Mouse (Mus musculus): ENCODE measurements at regions not wholly inside any gene's neighbourhood (a gene's known extent, or its start where the extent isn't known, plus 50 kb on each side); places are given as distances from the start of the nearest gene placed in this dataset.

DNA sequence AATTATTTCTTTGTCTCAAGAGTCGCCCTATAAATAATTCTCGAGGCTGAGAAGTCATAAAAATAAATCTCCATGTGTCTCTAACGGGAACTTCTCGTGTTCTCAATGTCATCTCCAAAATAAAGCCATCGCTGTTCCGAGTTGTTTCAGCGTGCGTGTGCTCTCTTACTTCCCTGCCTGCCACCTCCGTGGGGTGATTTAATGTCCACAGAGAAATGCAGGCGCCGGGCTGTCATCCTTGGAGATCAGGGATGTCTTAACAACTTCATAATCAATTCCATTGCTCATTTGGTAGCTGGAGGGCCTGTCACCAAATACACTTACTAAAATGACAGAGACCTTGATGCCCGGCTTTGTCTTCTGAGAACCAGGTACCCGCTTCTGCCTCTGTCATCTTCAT, 161.8 kb downstream of the Pmp22 start:
- no peak for DNase-seq

DNA sequence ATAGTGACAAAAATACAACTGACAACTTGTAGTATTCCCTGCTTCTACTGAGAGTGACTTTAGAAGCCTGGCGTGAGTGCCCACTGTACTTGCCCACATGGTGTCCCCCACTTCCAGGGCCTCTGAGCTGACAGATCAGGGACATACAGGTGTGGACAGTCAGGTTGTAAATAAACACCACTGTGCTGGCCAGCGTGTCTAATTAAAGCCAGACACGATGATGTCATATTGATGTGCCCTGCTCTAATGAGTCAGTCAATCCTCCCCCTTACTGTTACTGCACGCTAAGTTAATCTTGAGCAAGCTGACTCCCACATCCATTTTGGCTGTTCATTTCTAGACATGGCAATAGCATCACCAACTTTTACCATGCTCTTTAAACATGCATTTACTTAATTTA, 164.7 kb downstream of the Pmp22 start:
- no peak for DNase-seq

DNA sequence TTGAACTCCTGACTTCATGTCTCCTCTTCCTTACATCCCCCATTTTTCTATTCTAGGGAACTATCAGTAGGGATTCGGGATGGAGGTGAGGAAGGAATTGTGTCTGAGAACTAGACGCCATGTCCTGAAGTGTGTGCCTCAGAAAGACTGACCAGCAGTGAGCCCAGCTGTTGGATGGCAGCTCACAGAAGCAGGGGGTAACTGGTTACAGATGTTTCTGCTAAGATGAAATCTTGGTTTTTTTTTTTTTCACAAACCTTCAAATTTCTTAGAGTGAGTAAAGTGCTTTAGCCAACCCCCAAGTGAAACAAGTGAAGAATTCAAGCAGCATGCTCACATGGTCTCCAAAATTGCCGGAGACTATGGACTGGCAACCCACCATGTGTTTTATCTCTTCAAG, 165.7 kb downstream of the Pmp22 start:
- no peak for DNase-seq

DNA sequence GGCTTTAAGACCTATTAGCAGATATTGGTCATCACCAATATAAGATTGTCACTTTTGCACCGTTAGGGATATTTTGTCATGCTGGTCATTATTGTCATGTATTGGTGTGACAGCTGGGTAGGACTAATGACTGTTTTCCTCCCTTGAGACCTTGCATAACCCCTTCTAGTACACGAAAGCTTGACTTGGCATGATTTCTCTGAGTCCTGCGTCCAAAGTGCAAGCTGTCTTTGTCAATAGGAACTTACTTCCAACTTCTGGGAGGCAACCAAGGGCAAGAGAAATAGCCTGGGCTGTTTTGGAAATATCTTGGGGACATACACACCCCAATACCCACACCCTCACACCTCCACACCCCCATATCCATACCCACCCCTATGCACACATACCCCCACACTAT, 167.7 kb downstream of the Pmp22 start:
- no peak for DNase-seq

DNA sequence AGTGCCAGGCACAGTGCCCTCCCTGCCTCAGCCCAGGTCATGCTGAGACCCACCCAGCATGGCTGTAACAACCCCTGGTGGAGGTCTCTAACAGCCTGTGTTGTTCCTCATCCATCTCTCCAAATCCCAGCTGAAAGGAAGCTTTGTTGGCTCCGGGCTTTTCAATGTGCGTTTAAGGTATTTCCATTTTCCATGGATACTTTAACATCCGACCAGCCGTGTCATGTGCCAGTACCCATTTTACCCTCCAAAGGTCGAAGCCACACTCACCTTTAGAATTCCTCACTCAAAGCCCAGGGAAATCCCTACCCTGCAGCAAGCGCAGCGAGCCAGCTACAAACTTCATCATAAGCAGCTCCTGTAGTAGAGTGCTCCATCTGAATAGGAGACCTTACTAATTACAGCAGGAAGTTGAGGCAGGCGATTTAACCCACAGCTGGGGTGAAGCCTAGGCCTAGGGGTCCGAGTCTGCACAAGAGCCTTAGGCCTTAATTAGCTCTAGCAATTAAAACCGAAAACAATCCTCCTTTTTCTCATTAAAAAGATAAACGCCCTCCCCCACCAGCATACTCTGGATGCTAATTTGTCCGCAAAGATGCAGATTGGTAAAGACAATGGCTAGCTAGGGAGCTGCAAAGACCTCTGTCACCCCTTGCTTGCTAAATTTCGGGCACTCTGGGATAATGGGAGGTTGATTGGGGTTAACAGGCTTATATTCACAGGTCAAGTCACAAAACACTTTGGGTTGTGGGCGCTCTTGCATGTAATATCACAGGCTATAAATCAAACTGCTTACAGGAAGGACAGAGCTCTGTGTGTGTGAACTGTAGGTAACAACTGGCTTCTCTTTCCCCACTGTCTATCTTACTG, 171.2 kb downstream of the Pmp22 start:
- no peak for DNase-seq

DNA sequence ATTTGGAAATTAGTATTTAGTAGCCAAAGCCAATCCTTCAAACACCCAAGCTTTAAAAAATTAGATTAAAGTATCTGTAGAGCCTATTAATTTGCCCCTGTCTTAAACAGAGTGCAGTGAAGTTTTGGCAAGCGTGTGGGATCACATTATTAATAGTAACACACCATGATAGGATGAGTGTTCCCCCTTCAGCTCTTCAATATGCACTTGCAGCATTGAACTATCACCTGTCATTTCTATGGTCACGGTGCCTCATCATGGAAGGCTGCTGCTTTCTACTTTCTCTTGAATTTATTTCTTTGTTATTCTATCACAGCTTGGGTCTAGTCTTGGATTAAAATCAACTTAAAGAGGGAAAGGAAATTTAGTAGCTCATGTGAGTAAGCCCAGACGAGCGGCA, 196.4 kb downstream of the Pmp22 start:
- peak; percentile 6 for DNase-seq

DNA sequence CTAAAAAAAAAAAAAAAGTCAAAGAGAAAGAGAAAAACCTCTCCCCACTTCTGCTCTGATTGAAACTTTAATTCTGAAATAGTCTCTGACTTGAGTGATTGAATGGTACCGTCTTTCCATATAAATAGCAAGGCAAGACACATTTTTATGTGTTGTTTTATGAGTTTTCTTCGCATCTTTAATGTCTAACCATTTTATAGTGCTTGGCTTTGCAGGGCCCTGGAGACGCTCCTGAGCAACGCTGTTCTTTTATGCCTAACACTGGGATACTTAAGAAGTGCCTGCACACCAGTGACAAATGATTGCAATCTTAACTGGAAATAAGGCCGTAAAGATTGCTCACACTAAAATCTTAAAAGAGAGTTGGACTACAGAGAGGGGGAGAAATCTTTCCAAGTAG, 198.1 kb downstream of the Pmp22 start:
- no peak for DNase-seq

DNA sequence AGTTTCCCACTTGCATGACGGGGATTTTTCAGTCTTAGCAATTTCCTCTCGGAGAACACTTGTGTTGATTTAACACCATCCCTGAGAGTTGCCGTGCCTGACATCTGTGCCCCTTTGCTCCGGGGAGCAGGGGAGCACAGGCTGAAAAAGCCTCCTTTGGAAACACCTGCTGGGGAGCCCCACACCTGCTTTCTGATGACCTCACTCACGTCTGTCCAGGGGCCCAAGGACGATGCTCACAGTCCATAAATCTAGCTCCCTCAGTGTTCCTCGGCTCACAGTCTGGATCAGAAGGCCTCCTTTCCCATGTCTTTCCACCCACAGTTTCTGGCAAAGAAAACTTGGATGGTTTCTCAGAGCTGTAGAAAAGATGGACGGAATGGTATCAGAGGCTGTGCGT, 208.7 kb downstream of the Pmp22 start:
- DNase-seq: no peak

DNA sequence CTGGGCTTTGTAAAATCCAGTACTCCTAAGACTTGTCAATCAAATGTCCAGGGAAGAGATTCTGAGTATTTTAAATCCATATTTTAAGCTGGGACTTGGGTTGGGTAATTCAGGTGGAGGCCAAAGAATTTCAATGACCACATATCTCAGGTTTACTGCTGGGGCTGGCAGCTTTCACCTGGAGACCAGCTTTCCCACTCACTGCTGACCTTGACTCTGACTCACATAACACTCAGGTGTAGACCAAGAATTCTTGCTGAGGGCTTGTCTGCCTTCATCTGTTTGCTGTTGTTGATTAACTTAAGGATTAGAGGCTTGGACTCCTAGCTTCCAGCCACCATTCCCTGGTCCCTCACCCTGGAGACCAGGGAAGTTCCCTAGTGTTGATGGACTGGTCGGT, 209.5 kb downstream of the Pmp22 start:
- DNase-seq: no peak

DNA sequence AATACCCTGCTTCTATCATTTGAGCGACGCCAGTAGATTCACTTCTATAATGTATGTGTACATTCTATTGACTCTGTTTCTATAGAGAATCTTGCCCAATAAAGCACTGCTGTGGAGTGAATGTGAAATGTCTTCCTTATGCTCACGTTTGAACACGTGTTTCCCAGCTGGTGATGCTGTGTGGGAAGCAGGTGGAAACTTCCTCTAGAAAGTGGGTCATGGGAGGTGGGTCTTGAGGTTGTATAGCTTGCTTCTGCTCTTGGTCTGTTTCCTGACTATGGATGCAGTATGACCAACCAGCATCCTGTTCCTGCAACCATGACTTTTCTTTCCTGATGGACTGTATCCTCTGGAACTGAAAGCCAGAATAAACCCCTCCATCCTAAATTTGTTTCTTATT, 216.9 kb downstream of the Pmp22 start:
- DNase-seq: no peak

DNA sequence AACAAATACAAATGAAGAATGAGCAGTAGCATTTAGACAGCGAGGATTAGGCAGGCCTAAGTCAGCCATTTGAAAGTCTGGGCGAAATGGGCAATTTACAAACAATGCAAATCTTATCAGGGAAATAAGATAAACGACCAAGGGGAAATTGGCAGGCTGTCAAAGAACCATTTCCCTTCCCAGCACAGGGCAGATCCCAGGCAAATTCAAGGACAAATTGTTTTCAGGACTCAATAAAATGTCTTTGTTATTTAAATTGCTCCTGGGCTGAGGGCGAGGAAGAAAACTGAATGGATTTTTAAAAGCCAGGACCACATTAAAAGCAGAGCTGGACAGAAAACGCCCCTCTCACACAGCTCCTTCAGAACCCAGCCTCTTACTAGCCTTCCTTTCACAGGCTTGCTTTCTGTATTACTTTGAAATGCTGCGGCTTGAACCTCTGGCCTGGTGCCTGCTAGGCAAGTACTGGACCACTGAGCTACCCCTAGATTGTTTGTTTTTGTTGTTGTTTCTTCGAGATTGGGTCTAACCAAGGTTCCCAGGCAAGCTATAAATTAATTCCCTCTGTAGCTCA, 221.4 kb downstream of the Pmp22 start:
- peak; percentile 8 to 34 for DNase-seq

DNA sequence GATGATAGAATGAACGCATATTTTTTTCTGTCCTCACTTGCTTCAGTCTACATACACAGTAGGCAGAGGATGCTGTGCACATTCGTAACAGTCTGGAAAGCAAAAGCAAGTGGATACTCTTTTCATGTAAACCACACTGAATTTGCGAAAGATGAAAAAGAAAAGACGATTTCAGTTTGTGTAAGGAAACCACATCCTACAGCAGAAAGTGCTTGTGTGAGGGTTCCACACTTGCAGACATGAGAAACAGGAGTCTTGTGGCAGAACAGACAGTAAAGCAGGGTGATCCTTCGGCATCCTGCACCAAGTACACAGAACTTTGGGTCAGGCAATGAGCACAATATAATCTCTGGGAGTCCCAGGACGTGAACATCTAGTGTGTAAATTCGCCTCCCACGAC, 223.2 kb downstream of the Pmp22 start:
- no peak for DNase-seq

DNA sequence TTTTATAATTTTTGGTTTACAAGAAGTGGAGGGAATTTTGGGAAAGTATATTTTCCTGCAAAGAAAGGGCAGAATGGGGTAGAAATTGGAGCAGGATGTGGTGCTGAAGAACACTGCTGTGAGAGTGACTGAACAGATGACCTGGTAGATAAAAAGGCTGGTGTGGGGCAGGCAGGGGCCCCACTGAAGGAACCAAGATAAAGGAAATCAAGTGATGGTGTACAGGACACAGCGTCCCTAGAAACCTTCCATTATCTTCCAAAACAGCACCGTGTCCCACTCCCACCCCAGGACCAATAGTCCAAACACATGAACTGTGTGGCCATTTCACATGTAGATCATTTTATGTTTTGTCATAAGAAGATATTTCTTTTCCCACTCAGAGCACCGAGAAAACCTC, 224.2 kb downstream of the Pmp22 start:
- DNase-seq: no peak

DNA sequence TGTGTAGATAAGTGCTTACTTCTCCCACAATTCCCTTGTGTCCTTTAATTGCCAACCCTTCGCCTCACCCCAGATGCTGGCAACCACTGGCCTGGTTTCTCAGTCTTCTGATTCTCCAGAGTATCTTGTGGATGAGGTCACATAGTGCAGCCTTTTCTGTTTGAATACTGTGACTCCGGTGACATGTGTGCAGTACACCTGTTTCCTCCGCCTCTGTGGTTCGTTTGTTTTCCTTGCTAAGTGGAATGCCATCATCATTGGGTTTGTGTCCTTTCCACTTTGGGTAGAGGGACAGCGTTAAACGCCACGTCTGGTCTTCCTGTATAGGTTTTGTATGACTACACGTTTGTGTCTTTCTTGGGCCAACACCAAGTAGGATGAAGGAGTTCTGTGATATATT, 224.9 kb downstream of the Pmp22 start:
- no peak for DNase-seq

DNA sequence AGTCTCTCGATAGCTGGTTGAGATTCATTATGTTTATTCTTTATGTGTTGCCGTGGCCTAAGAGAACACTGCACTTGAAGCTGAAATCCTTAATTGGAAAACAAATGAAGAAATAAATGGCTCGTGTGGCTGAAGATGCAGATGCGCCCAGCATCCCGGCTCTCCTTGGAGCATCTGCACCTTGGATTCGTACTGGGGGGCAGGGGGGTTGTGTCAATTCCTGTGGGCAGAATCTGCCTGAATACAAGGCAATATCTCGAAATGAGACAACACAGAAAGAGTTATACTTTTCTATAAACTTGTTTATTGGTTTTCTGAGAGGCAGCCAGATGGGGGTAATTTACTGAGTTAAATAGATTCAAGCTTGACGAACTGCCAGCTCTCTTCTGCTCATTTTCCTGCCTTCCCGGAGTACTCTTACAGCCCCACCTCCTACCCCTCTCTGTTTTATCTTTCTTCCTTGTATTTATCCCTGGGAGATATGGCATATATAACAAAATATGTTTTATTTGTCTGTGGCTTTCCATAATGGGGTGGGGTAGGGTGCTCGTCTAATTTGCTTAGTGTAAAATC, 229.1 kb downstream of the Pmp22 start:
- no peak for DNase-seq

DNA sequence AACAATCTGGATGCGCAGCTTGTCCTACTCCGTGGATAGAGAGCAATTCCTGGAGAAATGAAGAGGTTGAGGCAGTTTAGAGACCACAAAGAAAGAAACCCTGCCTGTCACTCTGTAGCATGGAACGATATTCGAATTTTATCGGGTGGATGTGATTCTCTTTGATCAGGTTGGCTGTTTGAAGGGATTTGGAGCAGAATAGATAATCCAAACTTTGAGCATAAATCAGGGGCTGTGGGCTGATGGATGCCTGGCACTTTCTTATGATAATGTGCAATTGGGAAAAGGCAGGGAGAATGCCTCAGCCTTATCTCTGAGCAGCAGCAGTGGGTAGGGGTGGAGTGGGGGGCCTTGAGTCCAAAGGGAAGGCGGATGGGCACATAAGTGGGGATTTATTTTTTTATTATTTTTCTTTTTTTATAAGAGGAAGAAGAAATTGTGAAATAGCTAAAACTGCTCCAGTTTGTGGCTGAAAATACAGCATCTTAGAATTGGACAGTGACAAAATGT, 239.0 kb downstream of the Pmp22 start:
- no peak for DNase-seq

DNA sequence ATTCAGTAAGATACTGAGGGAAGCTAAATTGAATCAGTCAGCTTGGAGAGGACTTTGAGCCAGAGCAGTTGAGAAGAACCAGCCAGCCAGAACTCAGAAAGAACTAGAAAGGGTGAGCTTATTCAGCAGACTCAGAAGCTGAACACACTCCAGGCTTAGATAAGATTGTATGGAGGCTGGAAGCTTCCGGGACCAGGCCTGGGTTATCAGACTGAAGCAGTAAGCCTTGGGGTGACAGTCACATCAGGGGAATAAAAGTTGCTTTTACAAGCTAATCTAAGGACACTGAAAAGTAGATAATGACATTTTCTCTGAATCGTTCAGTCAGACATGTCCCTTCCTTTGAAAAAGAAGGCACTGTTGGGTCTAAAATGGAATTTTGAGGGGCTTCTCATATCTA, 240.7 kb downstream of the Pmp22 start:
- DNase-seq: no peak

DNA sequence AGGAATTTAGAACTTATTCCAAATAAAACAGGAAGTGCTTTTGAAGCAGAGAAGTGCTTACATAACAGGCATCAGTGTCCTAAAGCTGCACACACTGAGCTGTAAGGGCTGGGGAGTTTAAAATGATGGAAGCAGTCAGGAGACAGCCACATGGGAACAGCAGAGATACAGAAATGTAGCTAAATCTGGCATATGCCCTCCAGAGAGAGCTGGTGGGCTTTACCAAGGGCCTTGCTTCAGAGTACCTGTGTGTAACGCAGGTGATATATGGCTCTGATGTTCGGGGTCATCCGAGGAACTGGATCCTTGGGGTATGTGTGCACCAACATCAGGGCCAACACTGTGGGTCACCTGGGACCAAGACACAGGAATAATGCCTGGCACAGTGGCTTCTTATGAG, 247.5 kb downstream of the Pmp22 start:
- DNase-seq: no peak

DNA sequence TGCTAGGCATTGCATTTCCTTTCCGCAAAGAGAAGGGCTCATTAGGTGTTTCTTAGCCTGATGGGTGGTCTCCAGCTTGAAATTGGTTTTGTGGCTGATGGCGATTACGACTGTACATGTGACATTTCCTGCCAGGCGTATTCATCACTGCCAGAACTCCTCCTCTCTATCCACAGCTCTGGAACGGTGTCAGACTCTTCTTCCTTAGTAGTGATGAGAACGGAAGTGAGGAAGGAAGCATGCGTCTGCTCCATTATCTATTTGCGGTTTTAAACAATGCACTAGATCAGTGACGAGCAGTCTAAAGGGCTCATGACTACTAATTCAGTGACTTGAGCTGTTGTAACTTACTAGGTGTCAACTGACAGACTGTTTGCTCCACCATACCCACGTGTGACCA, 248.2 kb downstream of the Pmp22 start:
- peak in 1 of 2 experiments; percentile 4 for DNase-seq

DNA sequence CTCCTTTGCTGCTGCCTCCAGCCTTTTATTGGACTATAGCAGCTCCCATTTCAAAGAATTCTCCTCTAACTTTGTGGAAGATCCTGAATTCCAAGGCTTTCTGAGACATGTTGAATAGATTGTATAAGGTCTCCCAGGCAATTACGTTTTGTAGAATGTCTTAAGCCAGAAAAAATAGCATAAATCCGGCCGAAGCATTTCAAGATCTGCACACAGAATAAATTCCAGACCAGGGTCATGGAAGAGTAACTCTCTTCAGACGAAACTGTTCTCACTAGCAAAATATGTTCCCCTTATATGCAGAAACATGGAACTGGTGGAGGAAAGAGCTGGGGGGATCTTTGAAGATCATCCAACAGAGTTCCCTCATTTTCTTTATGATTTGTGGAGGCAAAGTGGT, 259.5 kb downstream of the Pmp22 start:
- DNase-seq: no peak

DNA sequence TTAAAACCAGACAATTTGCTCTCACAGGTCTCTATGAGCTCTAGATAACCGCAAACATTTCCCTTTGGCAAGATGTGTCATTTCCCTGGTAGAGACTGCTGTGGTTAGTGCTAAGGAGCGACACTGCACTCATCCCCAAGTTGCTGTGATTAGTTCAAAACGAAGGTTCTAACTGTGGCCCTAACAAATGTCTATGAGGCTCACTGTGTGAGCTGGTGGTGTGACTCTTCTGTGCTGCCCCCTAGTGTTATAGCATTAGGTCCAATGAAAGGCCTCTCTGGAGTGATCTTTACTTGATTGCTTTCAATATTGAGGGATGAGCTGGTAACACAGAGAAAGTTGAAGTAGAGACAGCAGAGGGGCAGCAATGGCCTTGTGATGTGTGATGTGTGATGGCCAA, 262.7 kb downstream of the Pmp22 start:
- peak in 1 of 2 experiments; percentile 10 for DNase-seq

DNA sequence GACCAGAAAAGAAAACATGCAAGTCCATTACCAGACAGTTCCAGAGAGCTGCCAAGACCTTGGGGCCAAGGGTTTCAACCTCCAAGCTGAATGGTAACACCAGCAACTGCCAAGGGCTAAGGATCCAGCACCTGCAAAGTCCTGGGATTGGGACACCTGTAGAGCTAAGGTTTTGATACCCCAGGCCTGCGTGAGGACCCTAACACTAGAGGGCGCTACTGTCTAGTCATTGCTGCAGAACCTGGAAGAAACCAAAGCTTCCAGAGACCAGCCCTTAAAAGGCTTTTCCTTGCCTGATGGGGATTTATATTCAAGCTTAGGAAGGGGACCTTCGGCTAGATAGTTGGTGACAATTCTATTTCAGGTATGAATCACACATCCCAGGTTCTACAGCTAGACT, 263.6 kb downstream of the Pmp22 start:
- DNase-seq: peak in 1 of 2 experiments; percentile 26

DNA sequence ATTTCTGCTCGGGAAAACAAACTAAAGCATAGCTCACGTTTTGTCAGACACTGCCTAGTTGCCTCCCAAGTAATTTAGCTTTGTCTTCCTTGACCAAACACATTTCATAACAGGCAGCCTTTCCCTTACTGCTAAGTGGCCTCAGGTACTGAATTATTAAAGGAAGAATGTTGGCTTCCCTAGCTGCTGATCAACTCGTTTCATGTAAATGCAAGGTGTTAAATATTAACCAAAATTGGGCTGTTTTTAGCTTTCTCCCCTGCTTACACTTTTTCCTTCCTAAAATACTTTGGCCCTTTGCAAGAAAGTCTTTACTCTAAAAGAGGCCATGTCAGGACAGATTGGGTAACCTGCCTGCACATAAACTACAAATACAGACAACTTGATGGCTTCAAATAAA, 265.4 kb downstream of the Pmp22 start:
- no peak for DNase-seq

DNA sequence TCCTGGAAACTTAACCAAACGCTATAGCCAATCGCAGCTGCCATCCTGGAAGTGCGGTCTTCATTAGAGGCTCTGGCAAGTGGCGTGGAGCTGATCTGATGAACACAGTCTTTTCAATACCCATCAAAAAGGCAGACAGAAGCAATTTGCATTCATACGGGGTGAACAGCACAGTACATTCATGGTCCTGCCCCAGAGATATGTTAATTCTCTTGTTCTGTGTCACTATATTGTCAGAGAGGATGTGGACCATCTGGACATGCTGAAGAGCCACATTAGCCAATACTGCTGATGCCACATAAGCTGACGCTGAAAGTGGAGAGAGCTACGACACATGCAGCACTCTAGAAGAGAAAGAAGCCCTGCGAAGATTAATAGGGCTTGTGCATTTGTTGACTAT, 267.6 kb downstream of the Pmp22 start:
- DNase-seq: no peak

Measured in heart, adult 18-20 months (tissue).